Mouse (Mus musculus): ENCODE data around the gene Exoc3l2. TPM values are rescaled to one million over a fixed set of nuclear protein-coding genes. Genes with fewer than 3 reads are reported as not detected.

Exoc3l2 gene
- polyA plus RNA-seq, 1 experiment from 2014 or later, result 0.55 TPM

DNA sequence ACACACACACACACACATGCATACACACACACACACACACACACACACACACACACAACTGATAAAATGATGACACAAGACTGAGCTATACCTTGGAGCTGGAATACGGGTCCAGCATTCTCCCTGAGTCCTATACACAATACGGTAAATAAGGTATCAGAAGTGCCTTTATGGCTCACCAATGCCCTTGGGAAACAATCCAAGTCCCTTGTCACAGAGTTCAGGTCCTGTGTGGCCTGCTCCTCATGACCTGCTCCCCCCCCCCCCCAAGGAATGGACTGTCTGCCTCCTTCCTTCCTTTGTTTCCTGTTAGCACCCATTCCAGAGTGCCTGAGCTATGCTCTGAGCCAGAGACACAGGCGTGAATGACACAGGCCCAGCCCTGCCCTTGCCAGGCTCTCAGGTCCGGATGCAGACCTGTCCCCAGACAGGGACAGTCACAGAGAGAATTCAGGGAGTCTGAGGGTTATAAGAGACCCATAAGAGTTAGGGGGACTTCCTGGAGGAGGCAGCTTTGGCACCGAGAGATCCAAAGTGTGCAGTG lies 3.5 kb downstream of the Exoc3l2 start:
- H3K4me3 ChIP-seq (ENCODE audit: low read depth, low read length), result no peak overlapping the region
- no peak for ATAC-seq (ENCODE audit: insufficient number of reproducible peaks, insufficient read depth, low FRiP score, low read depth)
- 60% methylated on average over 5 of the region's 5 CpGs for WGBS
- no peaks in the 10 kb centered on the region for H3K36me3 ChIP-seq (ENCODE audit: control insufficient read depth, insufficient read depth, low read length)
- no peak overlapping the region for H3K27ac ChIP-seq (ENCODE audit: low read length)
- H3K9me3 ChIP-seq (ENCODE audit: control insufficient read depth, low read depth, low read length), result no peaks in the 10 kb centered on the region
- no peak overlapping the region for H3K9ac ChIP-seq (replicated peaks; ENCODE audit: low read depth, low read length)
- H3K4me1 ChIP-seq (ENCODE audit: control insufficient read depth, insufficient read depth, low read length), result 0 out of 2 replicates have a peak, but pooled peaks cover 2% of the 10 kb centered on the region
- H3K27me3 ChIP-seq (ENCODE audit: control insufficient read depth, insufficient read depth, low read length), result peaks cover 8% of the 10 kb centered on the region; the same call in 1 of the 2 replicates
- no peak overlapping the region for H3K4me2 ChIP-seq (replicated peaks; ENCODE audit: low read depth, low read length)

- Histone ChIP-seq H3K27me3 (ENCODE audit: control insufficient read depth, insufficient read depth, low read length) (peaks cover 9% of the 10 kb centered on the region), H3K9me3 (ENCODE audit: control insufficient read depth, low read depth, low read length) (no peaks in the 10 kb centered on the region), H3K36me3 (ENCODE audit: control insufficient read depth, insufficient read depth, low read length) (no peaks in the 10 kb centered on the region), H3K27ac (ENCODE audit: low read length) (no peak overlapping the region), H3K4me3 (ENCODE audit: low read depth, low read length) (no peak overlapping the region), H3K9ac (replicated peaks; ENCODE audit: low read depth, low read length) (no peak overlapping the region), H3K4me1 (ENCODE audit: control insufficient read depth, insufficient read depth, low read length) (0 out of 2 replicates have a peak, but pooled peaks cover 2% of the 10 kb centered on the region), H3K4me2 (replicated peaks; ENCODE audit: low read depth, low read length) (no peak overlapping the region)
- 41% methylated on average over 6 of the region's 6 CpGs for WGBS
- no peak for ATAC-seq (ENCODE audit: insufficient number of reproducible peaks, insufficient read depth, low FRiP score, low read depth)
Measured at GRCm38 (mm10) chr7:19467638-19468037, 4.5 kb downstream of the Exoc3l2 start.

DNA sequence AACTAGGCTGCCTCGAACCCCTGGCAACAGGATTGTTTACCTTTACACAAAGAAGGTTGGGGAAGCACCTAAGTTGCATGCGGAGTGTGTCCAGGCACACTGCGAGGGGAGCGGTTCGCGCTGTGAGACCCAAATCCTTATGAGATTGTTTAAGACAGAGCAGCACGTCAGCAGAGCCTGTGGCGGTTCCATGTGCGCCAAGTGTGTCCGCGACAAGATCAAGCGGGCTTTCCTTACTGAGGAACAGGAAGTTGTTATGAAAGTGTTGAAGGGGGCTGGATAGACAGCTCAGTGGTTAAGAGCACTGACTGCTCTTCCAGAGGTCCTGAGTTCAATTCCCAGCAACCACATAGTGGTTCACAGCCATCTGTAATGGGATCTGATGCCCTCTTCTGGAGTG lies 5.1 kb downstream of the Exoc3l2 start:
- Histone ChIP-seq H3K36me3 (ENCODE audit: control insufficient read depth, insufficient read depth, low read length) (no peaks in the 10 kb centered on the region), H3K4me2 (replicated peaks; ENCODE audit: low read depth, low read length) (no peak overlapping the region), H3K4me3 (ENCODE audit: low read depth, low read length) (no peak overlapping the region), H3K9me3 (ENCODE audit: control insufficient read depth, low read depth, low read length) (no peaks in the 10 kb centered on the region), H3K4me1 (ENCODE audit: control insufficient read depth, insufficient read depth, low read length) (0 out of 2 replicates have a peak, but pooled peaks cover 2% of the 10 kb centered on the region), H3K9ac (replicated peaks; ENCODE audit: low read depth, low read length) (no peak overlapping the region), H3K27ac (ENCODE audit: low read length) (no peak overlapping the region), H3K27me3 (ENCODE audit: control insufficient read depth, insufficient read depth, low read length) (peaks cover 14% of the 10 kb centered on the region)
- ATAC-seq (ENCODE audit: insufficient number of reproducible peaks, insufficient read depth, low FRiP score, low read depth), result no peak
- WGBS, result 58% methylated on average over 12 of the region's 12 CpGs

DNA sequence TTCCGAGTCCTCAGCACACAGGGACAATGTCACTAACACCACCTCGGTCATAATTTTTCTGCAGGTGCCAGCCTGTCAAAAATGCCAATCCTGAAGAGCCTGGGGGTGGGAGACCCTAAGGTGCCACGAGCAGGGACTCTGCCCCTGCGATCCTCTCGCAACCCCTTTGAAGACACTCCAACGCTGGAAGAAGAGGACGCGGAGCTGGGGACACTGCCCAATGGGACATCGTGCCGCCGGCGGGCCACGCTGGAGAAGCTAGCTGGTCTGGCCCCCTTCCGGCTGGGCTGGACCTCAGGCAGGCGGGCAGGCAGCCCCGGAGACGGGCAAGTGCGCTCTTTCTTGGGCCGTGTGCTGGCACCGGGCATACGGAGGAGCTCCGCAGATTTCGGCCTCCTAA lies 6.3 kb downstream of the Exoc3l2 start:
- H3K27ac ChIP-seq (ENCODE audit: low read length), result no peak overlapping the region
- no peak overlapping the region for H3K4me3 ChIP-seq (ENCODE audit: low read depth, low read length)
- H3K9ac ChIP-seq (replicated peaks; ENCODE audit: low read depth, low read length), result no peak overlapping the region
- H3K9me3 ChIP-seq (ENCODE audit: control insufficient read depth, low read depth, low read length), result no peaks in the 10 kb centered on the region
- no peaks in the 10 kb centered on the region for H3K36me3 ChIP-seq (ENCODE audit: control insufficient read depth, insufficient read depth, low read length)
- 0 out of 2 replicates have a peak overlapping the region, but pooled peaks have one; percentile 5 for H3K4me2 ChIP-seq (replicated peaks; ENCODE audit: low read depth, low read length)
- ATAC-seq (ENCODE audit: insufficient number of reproducible peaks, insufficient read depth, low FRiP score, low read depth), result no peak
- H3K27me3 ChIP-seq (ENCODE audit: control insufficient read depth, insufficient read depth, low read length), result peaks cover 14% of the 10 kb centered on the region
- WGBS, result 18% methylated on average over 23 of the region's 23 CpGs
- H3K4me1 ChIP-seq (ENCODE audit: control insufficient read depth, insufficient read depth, low read length), result peaks cover 2% of the 10 kb centered on the region; the same call in 1 of the 2 replicates

- Histone ChIP-seq H3K27me3 (ENCODE audit: control insufficient read depth, insufficient read depth, low read length) (peaks cover 14% of the 10 kb centered on the region), H3K9me3 (ENCODE audit: control insufficient read depth, low read depth, low read length) (no peaks in the 10 kb centered on the region), H3K4me1 (ENCODE audit: control insufficient read depth, insufficient read depth, low read length) (no peaks in the 10 kb centered on the region; the same call in 1 of the 2 replicates), H3K9ac (replicated peaks; ENCODE audit: low read depth, low read length) (no peak overlapping the region), H3K4me2 (replicated peaks; ENCODE audit: low read depth, low read length) (no peak overlapping the region), H3K27ac (ENCODE audit: low read length) (no peak overlapping the region), H3K4me3 (ENCODE audit: low read depth, low read length) (no peak overlapping the region), H3K36me3 (ENCODE audit: control insufficient read depth, insufficient read depth, low read length) (no peaks in the 10 kb centered on the region)
- ATAC-seq (ENCODE audit: insufficient number of reproducible peaks, insufficient read depth, low FRiP score, low read depth), result no peak
- WGBS, result 13% methylated on average over 14 of the region's 14 CpGs
Measured at GRCm38 (mm10) chr7:19470308-19470707, 7.2 kb downstream of the Exoc3l2 start.

- Histone ChIP-seq H3K4me1 (ENCODE audit: control insufficient read depth, insufficient read depth, low read length) (no peaks in the 10 kb centered on the region; the same call in 1 of the 2 replicates), H3K9me3 (ENCODE audit: control insufficient read depth, low read depth, low read length) (no peaks in the 10 kb centered on the region), H3K4me2 (replicated peaks; ENCODE audit: low read depth, low read length) (no peak overlapping the region), H3K27ac (ENCODE audit: low read length) (no peak overlapping the region), H3K4me3 (ENCODE audit: low read depth, low read length) (no peak overlapping the region), H3K36me3 (ENCODE audit: control insufficient read depth, insufficient read depth, low read length) (no peaks in the 10 kb centered on the region), H3K9ac (replicated peaks; ENCODE audit: low read depth, low read length) (no peak overlapping the region), H3K27me3 (ENCODE audit: control insufficient read depth, insufficient read depth, low read length) (peaks cover 14% of the 10 kb centered on the region)
- WGBS, result 28% methylated on average over 4 of the region's 4 CpGs
- ATAC-seq (ENCODE audit: insufficient number of reproducible peaks, insufficient read depth, low FRiP score, low read depth), result no peak
Measured at GRCm38 (mm10) chr7:19472403-19472802, 9.3 kb downstream of the Exoc3l2 start.

GRCm38 (mm10) chr7:19473875-19474443 lies 10.8 kb downstream of the Exoc3l2 start:
- H3K4me1 ChIP-seq (ENCODE audit: control insufficient read depth, insufficient read depth, low read length), result no peaks in the 10 kb centered on the region; the same call in 1 of the 2 replicates
- peaks cover 14% of the 10 kb centered on the region for H3K27me3 ChIP-seq (ENCODE audit: control insufficient read depth, insufficient read depth, low read length)
- ATAC-seq (ENCODE audit: insufficient number of reproducible peaks, insufficient read depth, low FRiP score, low read depth), result peak; percentile 87
- no peaks in the 10 kb centered on the region for H3K9me3 ChIP-seq (ENCODE audit: control insufficient read depth, low read depth, low read length)
- peak overlapping the region; percentile 39; the same call in 1 of the 2 replicates for H3K27ac ChIP-seq (ENCODE audit: low read length)
- peak overlapping the region; percentile 88 for H3K4me2 ChIP-seq (replicated peaks; ENCODE audit: low read depth, low read length)
- H3K9ac ChIP-seq (replicated peaks; ENCODE audit: low read depth, low read length), result peak overlapping the region; percentile 63
- H3K36me3 ChIP-seq (ENCODE audit: control insufficient read depth, insufficient read depth, low read length), result no peaks in the 10 kb centered on the region
- WGBS, result under 1% methylated on average over 65 of the region's 89 CpGs
- peak overlapping the region; percentile 41 for H3K4me3 ChIP-seq (ENCODE audit: low read depth, low read length)

GRCm38 (mm10) chr7:19477084-19477483 lies 14.0 kb downstream of the Exoc3l2 start:
- Histone ChIP-seq H3K9ac (replicated peaks; ENCODE audit: low read depth, low read length) (no peak overlapping the region), H3K27ac (ENCODE audit: low read length) (no peak overlapping the region), H3K4me1 (ENCODE audit: control insufficient read depth, insufficient read depth, low read length) (no peaks in the 10 kb centered on the region; the same call in 1 of the 2 replicates), H3K36me3 (ENCODE audit: control insufficient read depth, insufficient read depth, low read length) (no peaks in the 10 kb centered on the region), H3K4me3 (ENCODE audit: low read depth, low read length) (no peak overlapping the region), H3K27me3 (ENCODE audit: control insufficient read depth, insufficient read depth, low read length) (peaks cover 6% of the 10 kb centered on the region; the same call in 1 of the 2 replicates), H3K4me2 (replicated peaks; ENCODE audit: low read depth, low read length) (no peak overlapping the region), H3K9me3 (ENCODE audit: control insufficient read depth, low read depth, low read length) (no peaks in the 10 kb centered on the region)
- no peak for ATAC-seq (ENCODE audit: insufficient number of reproducible peaks, insufficient read depth, low FRiP score, low read depth)
- 57% methylated on average over 2 of the region's 2 CpGs for WGBS
